Mouse (Mus musculus) olfactory bulb, adult 2 months (tissue): ENCODE results near the gene Ankrd39.

Source experiments
- CTCF ChIP-seq: fragments of 200-500 bp; IDR thresholded peaks from 2 replicates; pipeline ENCODE4 v1.5.1; 2012; ENCODE audit warnings: low read depth, mild to moderate bottlenecking, low read length, moderate library complexity; ENCODE audit not compliant: insufficient read depth
- POLR2A ChIP-seq: fragments of 200-500 bp; IDR thresholded peaks from 2 replicates; pipeline ENCODE4 v1.6.1; 2012; ENCODE audit warnings: mild to moderate bottlenecking, low read depth, low read length, moderate library complexity; ENCODE audit not compliant: insufficient read depth

DNA sequence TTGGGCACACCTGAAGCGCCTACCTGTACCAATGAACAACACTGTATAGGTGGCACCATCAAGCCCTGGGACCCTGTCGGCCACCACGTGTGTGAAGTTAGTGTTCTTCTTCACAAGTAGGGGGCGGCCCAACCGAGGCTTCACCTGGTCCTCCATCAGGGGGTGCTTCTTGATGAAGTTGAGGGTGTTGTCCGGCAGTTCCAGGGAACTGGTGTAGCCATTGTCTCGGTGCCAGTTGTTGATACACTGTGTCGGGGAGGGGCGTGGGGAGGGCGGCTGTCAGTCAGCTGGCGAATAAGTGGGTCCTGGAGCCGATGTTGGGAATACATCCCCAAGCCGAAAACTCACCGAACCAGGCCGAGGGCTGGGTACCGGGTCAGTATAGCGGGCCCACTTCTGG, 4.7 kb upstream of the Ankrd39 start:
- TF ChIP-seq POLR2A = no peak
- TF ChIP-seq CTCF = no peak
